Mouse (Mus musculus): Measurements from ENCODE around the gene Rec114.

- TF ChIP-seq POLR2A (IDR thresholded peaks at IDR 0.05; ENCODE audit: control insufficient read depth in 1 of 2, insufficient read depth in 1 of 2, low read depth in 1 of 2, low read length in 2 of 2, poor library complexity in 1 of 2): no peak
- TF ChIP-seq TCF12 (IDR thresholded peaks at IDR 0.05; ENCODE audit: low read depth, low read length): no peak
- TF ChIP-seq MAFK (IDR thresholded peaks at IDR 0.05; ENCODE audit: borderline replicate concordance, low read depth, low read length): no peak
- no peak for TF ChIP-seq MYC (IDR thresholded peaks at IDR 0.05; ENCODE audit: low read depth, low read length)
- no peak for TF ChIP-seq CHD2 (IDR thresholded peaks at IDR 0.05; ENCODE audit: low read length)
- TF ChIP-seq CTCF (IDR thresholded peaks at IDR 0.05 in 2 of 3, conservative IDR thresholded peaks at IDR 0.05 in 1 of 3; ENCODE audit: control insufficient read depth in 1 of 3, insufficient read depth in 1 of 3, low read depth in 2 of 3, low read length in 3 of 3, poor library complexity in 1 of 3, severe bottlenecking in 1 of 3): no peak
- TF ChIP-seq USF1 (IDR thresholded peaks at IDR 0.05; ENCODE audit: low read depth, low read length): no peak
- TF ChIP-seq ZMIZ1 (IDR thresholded peaks at IDR 0.05; ENCODE audit: low read depth, low read length): no peak
- no peak for TF ChIP-seq ZKSCAN1 (IDR thresholded peaks at IDR 0.05; ENCODE audit: low read depth, low read length)
- no peak for TF ChIP-seq RAD21 (IDR thresholded peaks at IDR 0.05; ENCODE audit: low read depth, low read length)
- TF ChIP-seq EP300 (IDR thresholded peaks at IDR 0.05; ENCODE audit: low read depth in 1 of 2, low read length in 2 of 2): no peak
Measured at GRCm38 (mm10) chr9:58667244-58667643, 76.5 kb downstream of the Rec114 start.

Data from MEL (cell line).